Mouse (Mus musculus) heart, embryonic 12.5 days (tissue): ENCODE data around the gene Zfp507. TPM values are rescaled to one million over a fixed set of nuclear protein-coding genes. Genes with fewer than 3 reads are reported as not detected.
A peak's percentile ranks its signal among the peaks of the same experiment; 100 is the strongest.

ENCODE experiments used
- ATAC-seq: fragments of 200-750 bp; cut with Nextera tagmentation; 2 replicates; pipeline ENCODE4 v1.8.0; 2017; ENCODE audit warnings: moderate TSS enrichment, moderate library complexity; ENCODE audit not compliant: insufficient number of reproducible peaks, low FRiP score
- H3K27ac ChIP-seq: fragments of 300-500 bp; sonication (generic); 2 replicates; pipeline ENCODE4 v1.5.1; 2016; ENCODE audit warnings: mild to moderate bottlenecking, moderate library complexity; ENCODE audit not compliant: poor library complexity, severe bottlenecking
- H3K27me3 ChIP-seq: fragments of 300-500 bp; sonication (generic); replicated peaks from 2 replicates; pipeline ENCODE4 v1.6.1; 2016; ENCODE audit warnings: mild to moderate bottlenecking, moderate library complexity
- H3K36me3 ChIP-seq: fragments of 300-500 bp; sonication (generic); 2 replicates; pipeline ENCODE4 v1.6.1; 2016; ENCODE audit warnings: mild to moderate bottlenecking, moderate library complexity
- H3K4me1 ChIP-seq: fragments of 300-500 bp; sonication (generic); replicated peaks from 2 replicates; pipeline ENCODE4 v1.6.1; 2016; ENCODE audit warnings: mild to moderate bottlenecking
- H3K4me2 ChIP-seq: fragments of 300-500 bp; sonication (generic); 2 replicates; pipeline ENCODE4 v1.6.1; 2016; ENCODE audit warnings: mild to moderate bottlenecking, moderate library complexity
- H3K4me3 ChIP-seq: fragments of 300-500 bp; sonication (generic); 2 replicates; pipeline ENCODE4 v1.5.1; 2016; ENCODE audit warnings: mild to moderate bottlenecking
- H3K9ac ChIP-seq: fragments of 300-500 bp; sonication (generic); 2 replicates; pipeline ENCODE4 v1.6.1; 2016; ENCODE audit warnings: mild to moderate bottlenecking, moderate library complexity
- H3K9me3 ChIP-seq: fragments of 300-500 bp; sonication (generic); replicated peaks from 2 replicates; pipeline ENCODE4 v1.6.1; 2016; ENCODE audit warnings: mild to moderate bottlenecking, moderate library complexity
- WGBS: fragments of 180-500 bp; shearing (Covaris S2); methylation state at CpG from one replicate; pipeline ENCODE4 v1.1.7; 2016; 5-methylcytosine and 5-hydroxymethylcytosine counted together
- polyA plus RNA-seq: library from polyadenylated mRNA; unstranded; fragments of >200 nt; fragmentation: Nextera tagmentation; extraction: Ambion mirVana; gene quantifications from 2 replicates; pipeline ENCODE4 v1.2.1, GENCODE M21; 2016

Gene Zfp507
- polyA plus RNA-seq, 1 experiment from 2014 or later = 17.6 TPM

GRCm38 (mm10) chr7:35733313-35734050 lies 69.3 kb downstream of the Zfp507 start:
- no peak overlapping the region for H3K27ac ChIP-seq
- H3K4me3 ChIP-seq = no peak overlapping the region
- no peak overlapping the region for H3K4me2 ChIP-seq
- H3K9ac ChIP-seq = no peak overlapping the region
- H3K4me1 ChIP-seq = no peaks in the 10 kb centered on the region
- H3K27me3 ChIP-seq = no peaks in the 10 kb centered on the region
- no peak for ATAC-seq
- WGBS = 80% methylated on average over 14 of the region's 14 CpGs
- H3K36me3 ChIP-seq = peaks cover 30% of the 10 kb centered on the region
- H3K9me3 ChIP-seq = 0 out of 2 replicates have a peak, but pooled peaks cover 3% of the 10 kb centered on the region

GRCm38 (mm10) chr7:35732585-35733059 lies 70.2 kb downstream of the Zfp507 start:
- 86% methylated on average over 10 of the region's 10 CpGs for WGBS
- Histone ChIP-seq H3K4me1 (no peaks in the 10 kb centered on the region), H3K36me3 (peaks cover 27% of the 10 kb centered on the region)

GRCm38 (mm10) chr7:35729621-35730031 lies 73.2 kb downstream of the Zfp507 start:
- H3K36me3 ChIP-seq = peaks cover 29% of the 10 kb centered on the region
- H3K4me2 ChIP-seq = no peak overlapping the region
- no peak overlapping the region for H3K27ac ChIP-seq
- WGBS = 61% methylated on average over 9 of the region's 9 CpGs
- no peaks in the 10 kb centered on the region for H3K27me3 ChIP-seq
- H3K4me3 ChIP-seq = no peak overlapping the region
- 0 out of 2 replicates have a peak, but pooled peaks cover 3% of the 10 kb centered on the region for H3K9me3 ChIP-seq
- H3K4me1 ChIP-seq = no peaks in the 10 kb centered on the region
- peak; percentile 39; the same call in 1 of the 2 replicates for ATAC-seq
- H3K9ac ChIP-seq = no peak overlapping the region

More at GRCm38 (mm10) chr7:35732585-35733059, 70.2 kb downstream of the Zfp507 start:
- ATAC-seq = no peak
- H3K27ac ChIP-seq = no peak overlapping the region
- 0 out of 2 replicates have a peak, but pooled peaks cover 5% of the 10 kb centered on the region for H3K9me3 ChIP-seq
- H3K27me3 ChIP-seq = no peaks in the 10 kb centered on the region
- no peak overlapping the region for H3K4me2 ChIP-seq
- no peak overlapping the region for H3K4me3 ChIP-seq
- H3K9ac ChIP-seq = no peak overlapping the region

GRCm38 (mm10) chr7:35728376-35728775 lies 74.4 kb downstream of the Zfp507 start:
- Histone ChIP-seq H3K4me1 (no peaks in the 10 kb centered on the region), H3K4me2 (no peak overlapping the region), H3K27me3 (no peaks in the 10 kb centered on the region), H3K9me3 (0 out of 2 replicates have a peak, but pooled peaks cover 3% of the 10 kb centered on the region), H3K9ac (no peak overlapping the region), H3K36me3 (peaks cover 28% of the 10 kb centered on the region), H3K27ac (no peak overlapping the region), H3K4me3 (no peak overlapping the region)
- no peak for ATAC-seq
- WGBS = 91% methylated on average over 12 of the region's 12 CpGs

- no peak for ATAC-seq
- peaks cover 50% of the 10 kb centered on the region for H3K36me3 ChIP-seq
Measured at GRCm38 (mm10) chr7:35723035-35723434, 79.8 kb downstream of the Zfp507 start.

More at GRCm38 (mm10) chr7:35723035-35723434, 79.8 kb downstream of the Zfp507 start:
- Histone ChIP-seq H3K9ac (no peak overlapping the region), H3K4me3 (no peak overlapping the region), H3K4me2 (no peak overlapping the region), H3K27ac (no peak overlapping the region), H3K27me3 (no peaks in the 10 kb centered on the region), H3K9me3 (peaks cover 9% of the 10 kb centered on the region), H3K4me1 (no peaks in the 10 kb centered on the region)
- WGBS = 88% methylated on average over 2 of the region's 2 CpGs

Other genes starting within 250 kb of the Zfp507 start
- 84.5 and 85.0 TPM in 2 replicates for gene Nudt19, start 246.7 kb downstream of the Zfp507 start, polyA plus RNA-seq
- gene Rgs9bp, start 217.4 kb downstream of the Zfp507 start, polyA plus RNA-seq = 0.82 TPM in 2 replicates
- 22.1 and 23.6 TPM in 2 replicates for gene Ankrd27, start 216.8 kb downstream of the Zfp507 start, polyA plus RNA-seq
- gene Pdcd5, start 155.5 kb downstream of the Zfp507 start, polyA plus RNA-seq = 293 and 296 TPM in 2 replicates
- gene Dpy19l3, start 48.5 kb downstream of the Zfp507 start, polyA plus RNA-seq = 12.2 and 14.2 TPM in 2 replicates